Mouse (Mus musculus): ENCODE measurements around the gene Bmper.

DNA sequence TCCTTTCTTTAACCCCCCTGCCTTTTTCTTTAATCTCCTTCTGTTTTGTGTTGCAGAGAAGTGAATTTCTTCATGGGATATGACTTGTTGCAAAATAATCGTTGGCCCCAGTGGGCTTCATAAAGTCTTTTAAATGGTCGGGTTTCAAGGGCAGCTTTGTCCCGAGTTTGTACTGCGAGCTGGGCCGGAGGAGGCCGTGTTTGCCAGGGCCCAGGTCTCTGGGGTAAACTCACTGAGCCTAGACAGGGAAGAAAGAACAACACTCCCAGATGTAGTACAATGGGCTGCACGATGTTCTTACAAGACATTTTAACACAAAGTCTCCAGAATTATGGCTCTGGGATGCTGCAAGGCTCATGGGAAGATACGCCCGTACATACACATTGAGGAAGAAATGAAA lies 23.5 kb downstream of the Bmper start:
- TF ChIP-seq CTCF (IDR thresholded peaks at IDR 0.05; ENCODE audit: low read depth) (no peak), EP300 (IDR thresholded peaks at IDR 0.05; ENCODE audit: low read depth) (no peak)
